Mouse (Mus musculus): Measurements from ENCODE around the gene Gm11011. TPM values are rescaled to one million over a fixed set of nuclear protein-coding genes. Genes with fewer than 3 reads are reported as not detected.
A peak's percentile ranks its signal among the peaks of the same experiment; 100 is the strongest.

Gene Gm11011
- polyA plus RNA-seq, 1 experiment from 2014 or later: not detected

DNA sequence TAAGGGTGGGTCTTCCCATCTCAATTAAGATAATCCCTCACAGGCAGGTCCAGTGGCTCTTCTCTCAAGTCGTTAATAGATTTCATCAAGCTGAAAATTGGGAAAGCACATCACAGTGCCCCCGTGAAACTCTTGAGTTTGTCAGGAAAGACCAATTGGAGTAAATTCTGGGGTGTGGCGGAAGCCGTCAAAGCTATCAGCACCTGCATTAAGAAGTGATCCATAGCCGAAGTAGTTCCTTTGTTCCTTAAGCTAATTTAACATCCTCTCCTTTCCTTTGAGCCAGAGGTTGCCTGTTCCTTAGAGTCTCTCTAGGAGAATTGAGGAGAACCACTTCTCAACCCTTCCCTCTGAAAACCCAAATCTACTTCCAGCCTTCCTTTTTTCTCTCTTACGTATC lies 28.5 kb upstream of the Gm11011 start:
- H3K9ac ChIP-seq (ENCODE audit: low read depth, low read length): no peak overlapping the region
- no peak for ATAC-seq (ENCODE audit: low read depth)
- 76% methylated on average over 6 of the region's 6 CpGs for WGBS

DNA sequence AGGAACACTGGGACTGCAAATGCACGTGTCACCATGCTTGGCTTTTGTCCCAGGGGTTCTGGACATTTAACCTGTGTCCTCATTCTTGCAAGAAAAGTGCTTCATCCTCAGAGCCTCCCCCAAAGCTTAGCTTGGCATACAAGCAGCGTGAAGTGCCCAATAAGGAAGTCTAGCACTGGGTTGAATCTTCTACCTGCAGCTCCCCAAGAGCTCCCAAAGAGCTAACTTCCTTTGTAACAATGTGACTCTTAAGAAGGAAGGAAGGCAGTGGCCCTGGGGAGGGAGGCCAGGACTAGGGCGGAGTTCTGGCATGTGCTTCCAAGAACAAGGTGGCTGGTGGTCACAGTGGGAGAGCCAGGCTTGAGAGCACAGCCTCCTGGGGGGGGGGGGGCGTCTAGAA lies 27.1 kb upstream of the Gm11011 start:
- no peak for DNase-seq (ENCODE audit: low spot score)
- H3K27me3 ChIP-seq (replicated peaks; ENCODE audit: control insufficient read depth, insufficient read depth, low read length): no peaks in the 10 kb centered on the region
- no peak overlapping the region for H3K9ac ChIP-seq (ENCODE audit: low read depth, low read length)
- no peak overlapping the region for H3K4me2 ChIP-seq (ENCODE audit: low read depth, low read length)
- no peak overlapping the region for H3K27ac ChIP-seq (replicated peaks; ENCODE audit: low read depth, low read length)
- no peak for ATAC-seq (ENCODE audit: low read depth)
- WGBS: 53% methylated on average over 4 of the region's 4 CpGs
- no peaks in the 10 kb centered on the region for H3K9me3 ChIP-seq (ENCODE audit: control insufficient read depth, low read length)
- H3K4me1 ChIP-seq (ENCODE audit: control insufficient read depth, insufficient read depth, low read length): peaks cover 19% of the 10 kb centered on the region
- no peak overlapping the region for H3K4me3 ChIP-seq (ENCODE audit: low read depth, low read length)
- no peaks in the 10 kb centered on the region for H3K36me3 ChIP-seq (ENCODE audit: control insufficient read depth, insufficient read depth, low read length)

More for the DNA sequence above, 28.5 kb upstream of the Gm11011 start:
- Histone ChIP-seq H3K27me3 (replicated peaks; ENCODE audit: control insufficient read depth, insufficient read depth, low read length) (no peaks in the 10 kb centered on the region), H3K4me3 (ENCODE audit: low read depth, low read length) (no peak overlapping the region), H3K4me1 (ENCODE audit: control insufficient read depth, insufficient read depth, low read length) (peaks cover 11% of the 10 kb centered on the region; the same call in 1 of the 2 replicates), H3K27ac (replicated peaks; ENCODE audit: low read depth, low read length) (no peak overlapping the region), H3K36me3 (ENCODE audit: control insufficient read depth, insufficient read depth, low read length) (no peaks in the 10 kb centered on the region), H3K4me2 (ENCODE audit: low read depth, low read length) (no peak overlapping the region), H3K9me3 (ENCODE audit: control insufficient read depth, low read length) (no peaks in the 10 kb centered on the region)
- no peak for DNase-seq (ENCODE audit: low spot score)

DNA sequence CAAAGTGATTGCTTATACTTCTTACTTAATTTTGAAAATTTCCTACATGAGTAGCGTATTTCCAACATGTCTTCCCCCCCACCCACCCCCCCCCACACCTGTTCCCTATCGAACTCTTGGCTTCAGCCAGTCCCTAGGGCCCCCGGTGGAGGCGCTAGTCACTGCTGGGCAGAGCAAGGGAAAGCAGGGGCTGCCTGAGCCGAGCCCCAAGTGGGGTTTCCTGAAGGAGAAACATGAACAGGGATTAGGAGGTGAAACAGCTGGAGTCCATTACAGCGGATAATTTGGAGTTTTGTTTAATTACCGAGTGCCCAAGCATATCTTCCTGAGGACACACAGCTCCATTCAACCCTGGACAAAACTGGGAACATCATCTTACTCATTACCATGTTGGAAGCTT lies 24.0 kb upstream of the Gm11011 start:
- 9% methylated on average over 7 of the region's 7 CpGs for WGBS
- DNase-seq (ENCODE audit: low spot score): peak; percentile 83
- H3K4me2 ChIP-seq (ENCODE audit: low read depth, low read length): peak overlapping the region; percentile 11; the same call in 1 of the 2 replicates

DNA sequence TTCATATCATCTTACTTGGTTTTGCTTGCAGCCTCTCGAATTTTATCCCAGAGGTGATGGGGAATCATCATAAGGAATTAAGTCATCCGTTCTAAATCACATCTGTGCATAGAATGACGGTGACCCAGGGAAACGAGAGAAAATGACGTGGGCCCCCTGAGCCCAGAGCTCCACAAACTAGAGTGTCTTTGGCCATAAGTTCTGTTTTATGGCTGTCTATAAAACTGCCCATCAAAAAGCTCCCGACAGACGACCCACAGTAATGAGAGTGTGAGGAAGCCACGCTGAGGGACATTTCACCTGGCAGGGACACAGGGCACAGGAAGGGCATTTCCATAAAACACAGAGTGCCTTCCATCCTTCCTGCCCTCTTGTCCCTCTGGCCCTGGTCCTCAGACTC lies 23.3 kb upstream of the Gm11011 start:
- H3K27me3 ChIP-seq (replicated peaks; ENCODE audit: control insufficient read depth, insufficient read depth, low read length): no peaks in the 10 kb centered on the region

More for the DNA sequence above, 24.0 kb upstream of the Gm11011 start:
- H3K9me3 ChIP-seq (ENCODE audit: control insufficient read depth, low read length): no peaks in the 10 kb centered on the region
- H3K9ac ChIP-seq (ENCODE audit: low read depth, low read length): no peak overlapping the region
- H3K4me1 ChIP-seq (ENCODE audit: control insufficient read depth, insufficient read depth, low read length): peaks cover 35% of the 10 kb centered on the region
- ATAC-seq (ENCODE audit: low read depth): peak; percentile 85
- H3K27me3 ChIP-seq (replicated peaks; ENCODE audit: control insufficient read depth, insufficient read depth, low read length): no peaks in the 10 kb centered on the region
- H3K36me3 ChIP-seq (ENCODE audit: control insufficient read depth, insufficient read depth, low read length): no peaks in the 10 kb centered on the region
- no peak overlapping the region for H3K27ac ChIP-seq (replicated peaks; ENCODE audit: low read depth, low read length)
- H3K4me3 ChIP-seq (ENCODE audit: low read depth, low read length): no peak overlapping the region

DNA sequence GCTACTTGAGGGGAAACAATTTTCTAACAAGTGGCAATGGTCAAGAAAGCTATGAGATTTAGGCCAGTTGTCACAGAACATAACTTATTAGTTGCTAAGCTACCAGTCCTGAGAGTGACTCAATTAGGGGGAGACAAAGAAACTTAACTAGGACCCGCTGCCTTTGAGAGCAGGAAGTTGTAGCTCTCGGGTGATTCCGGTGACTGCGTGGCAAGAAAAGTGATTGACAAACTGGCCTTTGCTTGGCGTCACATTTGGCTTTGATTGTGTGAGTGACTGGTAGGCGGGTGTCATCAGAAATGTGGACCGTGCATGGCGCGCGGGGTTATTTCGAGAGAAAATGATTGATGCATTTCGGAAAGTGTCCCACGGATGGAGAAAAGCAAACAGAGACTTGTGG lies 22.4 kb upstream of the Gm11011 start:
- H3K27me3 ChIP-seq (replicated peaks; ENCODE audit: control insufficient read depth, insufficient read depth, low read length): no peaks in the 10 kb centered on the region
- no peaks in the 10 kb centered on the region for H3K36me3 ChIP-seq (ENCODE audit: control insufficient read depth, insufficient read depth, low read length)
- no peaks in the 10 kb centered on the region for H3K9me3 ChIP-seq (ENCODE audit: control insufficient read depth, low read length)
- ATAC-seq (ENCODE audit: low read depth): no peak
- peak; percentile 34 for DNase-seq (ENCODE audit: low spot score)
- H3K4me2 ChIP-seq (ENCODE audit: low read depth, low read length): peak overlapping the region; percentile 1; the same call in 1 of the 2 replicates
- WGBS: 38% methylated on average over 13 of the region's 13 CpGs
- peaks cover 35% of the 10 kb centered on the region for H3K4me1 ChIP-seq (ENCODE audit: control insufficient read depth, insufficient read depth, low read length)
- no peak overlapping the region for H3K9ac ChIP-seq (ENCODE audit: low read depth, low read length)
- H3K27ac ChIP-seq (replicated peaks; ENCODE audit: low read depth, low read length): no peak overlapping the region
- H3K4me3 ChIP-seq (ENCODE audit: low read depth, low read length): no peak overlapping the region

More for the DNA sequence above, 23.3 kb upstream of the Gm11011 start:
- no peak for ATAC-seq (ENCODE audit: low read depth)
- H3K9ac ChIP-seq (ENCODE audit: low read depth, low read length): no peak overlapping the region
- no peak overlapping the region for H3K4me2 ChIP-seq (ENCODE audit: low read depth, low read length)
- no peaks in the 10 kb centered on the region for H3K9me3 ChIP-seq (ENCODE audit: control insufficient read depth, low read length)
- H3K36me3 ChIP-seq (ENCODE audit: control insufficient read depth, insufficient read depth, low read length): no peaks in the 10 kb centered on the region
- no peak overlapping the region for H3K4me3 ChIP-seq (ENCODE audit: low read depth, low read length)
- no peak overlapping the region for H3K27ac ChIP-seq (replicated peaks; ENCODE audit: low read depth, low read length)
- peaks cover 35% of the 10 kb centered on the region for H3K4me1 ChIP-seq (ENCODE audit: control insufficient read depth, insufficient read depth, low read length)
- 64% methylated on average over 8 of the region's 8 CpGs for WGBS
- no peak for DNase-seq (ENCODE audit: low spot score)

DNA sequence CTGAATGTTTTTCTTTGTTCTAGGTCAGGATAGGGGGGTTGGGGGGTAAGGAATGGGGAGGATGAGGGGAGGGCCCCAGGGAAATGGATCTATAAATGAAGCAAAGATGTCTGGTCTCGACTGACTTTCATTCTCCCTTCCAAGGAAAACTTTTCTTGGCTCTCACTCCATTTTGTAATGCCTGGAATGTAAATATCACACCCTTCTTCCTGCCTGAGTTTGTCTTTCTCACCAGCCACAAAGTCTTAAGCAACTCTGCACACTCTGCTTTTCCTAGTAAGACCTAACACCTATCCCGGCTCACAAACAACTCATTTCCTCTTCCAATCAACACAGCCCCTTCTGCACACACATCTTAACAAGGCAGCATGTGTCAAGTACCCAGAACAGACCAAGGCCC lies 20.2 kb upstream of the Gm11011 start:
- ATAC-seq (ENCODE audit: low read depth) (no peak), DNase-seq (ENCODE audit: low spot score) (peak; percentile 82)
- Histone ChIP-seq H3K27ac (replicated peaks; ENCODE audit: low read depth, low read length) (0 out of 2 replicates have a peak overlapping the region, but pooled peaks have one; percentile 35), H3K27me3 (replicated peaks; ENCODE audit: control insufficient read depth, insufficient read depth, low read length) (no peaks in the 10 kb centered on the region), H3K9me3 (ENCODE audit: control insufficient read depth, low read length) (no peaks in the 10 kb centered on the region), H3K4me3 (ENCODE audit: low read depth, low read length) (no peak overlapping the region), H3K9ac (ENCODE audit: low read depth, low read length) (no peak overlapping the region), H3K4me1 (ENCODE audit: control insufficient read depth, insufficient read depth, low read length) (peaks cover 32% of the 10 kb centered on the region), H3K36me3 (ENCODE audit: control insufficient read depth, insufficient read depth, low read length) (no peaks in the 10 kb centered on the region), H3K4me2 (ENCODE audit: low read depth, low read length) (no peak overlapping the region)
- 28% methylated on average over 2 of the region's 2 CpGs for WGBS

DNA sequence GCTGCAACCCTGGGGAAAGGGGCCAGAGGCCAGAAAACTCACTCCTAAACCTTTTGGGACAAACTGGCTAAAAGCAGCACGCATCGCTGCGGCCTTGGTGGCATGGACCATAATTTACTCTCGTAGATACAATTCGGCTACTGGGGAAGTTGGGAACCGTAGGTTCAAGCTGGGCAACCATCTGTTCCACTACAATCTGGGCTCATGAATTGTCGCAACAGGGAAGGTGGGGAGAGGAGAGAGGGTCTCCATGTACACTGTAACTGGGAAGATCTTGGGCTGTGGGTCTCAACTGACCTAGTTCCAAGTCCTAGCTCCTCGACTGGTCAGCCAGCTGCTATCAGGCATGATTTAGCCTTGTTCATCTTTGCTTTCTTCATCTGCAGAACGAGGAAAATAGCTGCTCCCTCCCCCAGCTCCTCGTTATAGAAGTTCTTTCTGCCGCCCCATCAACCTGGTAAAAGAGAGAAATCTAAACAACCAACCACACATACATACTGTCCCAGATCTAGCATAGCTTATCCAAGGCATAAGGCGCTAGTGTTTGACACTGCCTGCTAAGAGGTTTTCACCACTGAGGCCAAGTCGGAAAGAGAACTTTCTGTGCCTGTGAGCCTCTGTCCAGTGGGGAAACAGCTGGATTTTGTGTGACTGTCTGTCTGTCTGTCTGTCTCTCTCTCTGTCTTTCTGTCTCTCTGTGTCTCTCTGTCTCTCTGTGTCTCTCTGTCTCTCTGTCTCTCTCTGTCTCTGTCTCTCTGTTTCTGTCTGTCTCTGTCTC lies 19.5 kb upstream of the Gm11011 start:
- H3K4me1 ChIP-seq (ENCODE audit: control insufficient read depth, insufficient read depth, low read length): peaks cover 31% of the 10 kb centered on the region
- no peaks in the 10 kb centered on the region for H3K9me3 ChIP-seq (ENCODE audit: control insufficient read depth, low read length)
- H3K27me3 ChIP-seq (replicated peaks; ENCODE audit: control insufficient read depth, insufficient read depth, low read length): no peaks in the 10 kb centered on the region
- no peak overlapping the region for H3K4me2 ChIP-seq (ENCODE audit: low read depth, low read length)
- no peak for DNase-seq (ENCODE audit: low spot score)
- H3K4me3 ChIP-seq (ENCODE audit: low read depth, low read length): no peak overlapping the region
- H3K9ac ChIP-seq (ENCODE audit: low read depth, low read length): no peak overlapping the region
- no peak for ATAC-seq (ENCODE audit: low read depth)
- H3K36me3 ChIP-seq (ENCODE audit: control insufficient read depth, insufficient read depth, low read length): no peaks in the 10 kb centered on the region
- WGBS: 76% methylated on average over 13 of the region's 13 CpGs
- H3K27ac ChIP-seq (replicated peaks; ENCODE audit: low read depth, low read length): no peak overlapping the region

DNA sequence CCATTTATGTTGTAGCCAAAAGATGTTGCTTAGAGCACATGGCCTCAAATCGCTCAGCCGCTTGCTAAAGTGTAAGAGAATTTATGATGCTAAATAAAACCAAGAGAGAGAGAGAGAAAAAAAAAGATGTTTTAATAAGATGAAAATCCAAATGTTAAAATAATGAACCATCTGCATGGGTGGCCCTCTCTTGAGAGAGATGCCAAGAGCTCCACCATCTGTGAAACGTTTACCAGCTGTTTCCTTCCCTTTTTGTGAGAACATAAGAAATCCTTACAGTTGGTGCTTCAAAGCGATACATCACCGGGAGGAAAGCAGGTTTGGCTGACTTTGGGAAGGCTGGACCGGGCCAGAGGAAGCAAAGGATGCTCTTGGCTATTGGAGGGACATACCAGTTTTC lies 12.6 kb upstream of the Gm11011 start:
- WGBS: 46% methylated on average over 6 of the region's 6 CpGs
- ATAC-seq (ENCODE audit: low read depth) (no peak), DNase-seq (ENCODE audit: low spot score) (no peak)
- H3K9ac ChIP-seq (ENCODE audit: low read depth, low read length): no peak overlapping the region
- H3K27ac ChIP-seq (replicated peaks; ENCODE audit: low read depth, low read length): no peak overlapping the region
- H3K4me2 ChIP-seq (ENCODE audit: low read depth, low read length): no peak overlapping the region
- no peak overlapping the region for H3K4me3 ChIP-seq (ENCODE audit: low read depth, low read length)
- H3K4me1 ChIP-seq (ENCODE audit: control insufficient read depth, insufficient read depth, low read length): no peaks in the 10 kb centered on the region
- no peaks in the 10 kb centered on the region for H3K27me3 ChIP-seq (replicated peaks; ENCODE audit: control insufficient read depth, insufficient read depth, low read length)
- no peaks in the 10 kb centered on the region for H3K36me3 ChIP-seq (ENCODE audit: control insufficient read depth, insufficient read depth, low read length)
- no peaks in the 10 kb centered on the region for H3K9me3 ChIP-seq (ENCODE audit: control insufficient read depth, low read length)

DNA sequence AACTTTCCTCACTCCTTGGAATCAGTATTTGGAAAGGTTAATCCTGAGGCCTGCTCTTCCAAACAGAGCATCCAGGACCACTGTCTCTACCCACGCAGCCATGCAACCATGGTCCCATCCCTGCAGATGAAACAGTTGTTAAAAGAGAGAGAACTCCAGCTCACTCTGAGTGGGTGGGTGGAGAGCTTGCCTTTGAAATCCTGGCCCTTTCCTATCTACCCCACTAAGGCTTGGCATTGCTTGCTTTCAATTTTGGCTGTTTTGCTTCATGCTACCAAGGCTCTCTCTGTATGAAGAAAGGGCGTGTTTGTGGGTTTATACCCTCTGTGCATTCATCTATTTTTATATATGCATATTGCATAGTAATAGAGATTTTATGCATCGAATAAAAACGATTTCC lies 12.0 kb upstream of the Gm11011 start:
- ATAC-seq (ENCODE audit: low read depth): no peak
- no peak overlapping the region for H3K4me2 ChIP-seq (ENCODE audit: low read depth, low read length)
- H3K9me3 ChIP-seq (ENCODE audit: control insufficient read depth, low read length): no peaks in the 10 kb centered on the region
- H3K4me1 ChIP-seq (ENCODE audit: control insufficient read depth, insufficient read depth, low read length): no peaks in the 10 kb centered on the region
- no peak for DNase-seq (ENCODE audit: low spot score)
- H3K27ac ChIP-seq (replicated peaks; ENCODE audit: low read depth, low read length): no peak overlapping the region
- H3K27me3 ChIP-seq (replicated peaks; ENCODE audit: control insufficient read depth, insufficient read depth, low read length): no peaks in the 10 kb centered on the region
- no peak overlapping the region for H3K4me3 ChIP-seq (ENCODE audit: low read depth, low read length)
- H3K9ac ChIP-seq (ENCODE audit: low read depth, low read length): no peak overlapping the region
- H3K36me3 ChIP-seq (ENCODE audit: control insufficient read depth, insufficient read depth, low read length): no peaks in the 10 kb centered on the region
- WGBS: 75% methylated on average over 4 of the region's 4 CpGs

Measured in embryonic facial prominence, embryonic 14.5 days (tissue).